Mouse (Mus musculus): ENCODE measurements around the gene Abcb4. TPM values are rescaled to one million over a fixed set of nuclear protein-coding genes. Genes with fewer than 3 reads are reported as not detected.
"Not testable (repeated sequence)": the region's sequence is repeated elsewhere in the genome, so short reads cannot be mapped to it uniquely, and the experiment has no call there.

The Abcb4 gene
- polyA plus RNA-seq, 1 experiment from 2014 or later, result 26.7 TPM

DNA sequence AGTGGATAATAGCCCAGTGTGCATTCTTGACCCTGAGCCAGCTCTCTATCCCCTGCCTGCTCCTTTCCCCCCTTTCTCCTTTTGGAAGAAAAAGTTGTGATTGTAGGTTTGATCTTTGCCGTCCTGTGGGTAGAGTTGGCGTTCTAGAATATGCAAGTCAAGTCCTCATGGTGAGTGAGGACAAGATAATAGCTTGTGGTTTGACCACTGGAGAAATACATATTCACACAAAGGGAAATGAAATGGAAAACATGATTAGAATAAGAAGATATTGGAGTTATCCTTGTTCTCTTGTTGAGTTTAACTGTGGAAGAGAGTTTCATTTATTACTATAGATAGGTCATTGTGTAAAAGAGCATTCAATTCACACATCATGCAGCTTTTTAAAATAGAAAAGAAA lies 22.9 kb downstream of the Abcb4 start:
- Histone ChIP-seq H3K9ac (no peak overlapping the region), H3K27me3 (no peaks in the 10 kb centered on the region), H3K4me2 (no peak overlapping the region), H3K36me3 (peaks cover 68% of the 10 kb centered on the region), H3K9me3 (replicated peaks) (no peaks in the 10 kb centered on the region), H3K27ac (no peak overlapping the region), H3K4me1 (replicated peaks) (0 out of 2 replicates have a peak, but pooled peaks cover 2% of the 10 kb centered on the region), H3K4me3 (replicated peaks) (no peak overlapping the region)
- DNase-seq (no peak), ATAC-seq (ENCODE audit: low read depth) (no peak)
- WGBS (ENCODE audit: insufficient replicate concordance), result 27% methylated on average over 2 of the region's 2 CpGs

DNA sequence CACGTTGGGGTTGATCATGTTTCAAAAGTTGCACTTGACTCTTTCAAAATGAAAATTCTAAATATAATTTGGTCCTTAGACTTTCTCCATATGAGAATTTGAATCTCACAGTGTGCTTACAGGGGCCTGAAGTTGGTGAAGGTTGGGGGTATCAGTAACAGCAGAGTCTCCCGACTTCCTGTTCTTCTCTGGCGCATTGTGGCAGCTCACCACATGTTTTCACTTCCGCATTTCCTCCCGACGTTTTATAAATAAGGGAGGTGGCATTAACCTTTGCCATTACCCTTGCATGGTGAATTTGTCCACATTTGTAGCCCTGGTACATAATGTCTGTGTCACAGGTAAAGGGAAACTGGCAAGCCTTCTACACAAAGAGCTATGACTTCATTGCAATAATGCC lies 23.6 kb downstream of the Abcb4 start:
- no peak for DNase-seq
- WGBS (ENCODE audit: insufficient replicate concordance), result 23% methylated on average over 6 of the region's 6 CpGs
- H3K27me3 ChIP-seq, result no peaks in the 10 kb centered on the region
- 0 out of 2 replicates have a peak, but pooled peaks cover 2% of the 10 kb centered on the region for H3K4me1 ChIP-seq (replicated peaks)
- no peak overlapping the region for H3K4me3 ChIP-seq (replicated peaks)
- no peak overlapping the region for H3K4me2 ChIP-seq
- H3K36me3 ChIP-seq, result peaks cover 67% of the 10 kb centered on the region
- ATAC-seq (ENCODE audit: low read depth), result no peak
- no peaks in the 10 kb centered on the region for H3K9me3 ChIP-seq (replicated peaks)
- H3K27ac ChIP-seq, result no peak overlapping the region
- no peak overlapping the region for H3K9ac ChIP-seq

DNA sequence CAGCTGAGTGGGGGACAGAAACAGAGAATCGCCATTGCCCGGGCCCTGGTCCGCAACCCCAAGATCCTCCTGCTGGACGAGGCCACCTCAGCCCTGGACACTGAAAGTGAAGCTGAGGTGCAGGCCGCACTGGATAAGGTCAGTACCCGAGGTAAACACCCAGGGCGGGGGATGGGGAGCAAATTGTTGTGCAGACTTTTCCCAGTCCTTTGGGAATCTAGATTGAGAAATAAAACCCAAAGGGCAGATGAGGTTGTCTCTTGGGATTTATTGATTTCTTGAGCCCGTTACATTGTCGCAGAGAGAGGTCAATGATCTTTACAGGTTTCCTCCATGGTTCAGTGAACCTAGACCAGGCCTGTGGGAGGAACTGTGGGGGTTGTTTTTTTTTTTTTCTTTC lies 34.9 kb downstream of the Abcb4 start:
- DNase-seq (no peak), ATAC-seq (ENCODE audit: low read depth) (peak; percentile 26; the same call in 1 of the 2 replicates)
- no peaks in the 10 kb centered on the region for H3K27me3 ChIP-seq
- H3K27ac ChIP-seq, result no peak overlapping the region
- no peak overlapping the region for H3K4me2 ChIP-seq
- H3K4me1 ChIP-seq (replicated peaks), result no peaks in the 10 kb centered on the region
- peaks cover 74% of the 10 kb centered on the region for H3K36me3 ChIP-seq
- H3K9me3 ChIP-seq (replicated peaks), result no peaks in the 10 kb centered on the region
- no peak overlapping the region for H3K9ac ChIP-seq
- WGBS (ENCODE audit: insufficient replicate concordance), result 87% methylated on average over 9 of the region's 9 CpGs
- H3K4me3 ChIP-seq (replicated peaks), result no peak overlapping the region

DNA sequence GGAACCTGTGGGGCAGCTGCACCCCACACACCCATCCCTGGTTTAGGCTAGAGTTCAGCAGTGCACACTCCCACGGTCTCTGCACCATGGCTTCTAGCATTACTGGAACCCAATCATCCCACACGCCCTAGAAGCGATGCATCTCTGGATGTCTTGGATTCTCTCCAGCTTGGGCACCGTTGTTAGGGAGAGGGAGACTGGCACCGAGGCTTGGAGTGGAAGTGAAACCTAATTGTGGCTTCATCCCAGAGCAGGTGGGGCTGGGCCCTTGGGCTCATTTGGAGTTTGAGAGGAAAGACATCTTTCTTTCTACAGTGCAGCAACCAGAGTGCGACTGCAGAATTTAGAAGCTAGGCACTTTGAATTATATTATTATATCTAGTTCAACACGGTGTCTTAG lies 44.4 kb downstream of the Abcb4 start:
- no peaks in the 10 kb centered on the region for H3K4me1 ChIP-seq (replicated peaks)
- H3K9me3 ChIP-seq (replicated peaks), result no peaks in the 10 kb centered on the region
- no peaks in the 10 kb centered on the region for H3K27me3 ChIP-seq
- H3K4me2 ChIP-seq, result no peak overlapping the region
- H3K4me3 ChIP-seq (replicated peaks), result no peak overlapping the region
- WGBS (ENCODE audit: insufficient replicate concordance), result 82% methylated on average over 7 of the region's 7 CpGs
- peaks cover 85% of the 10 kb centered on the region for H3K36me3 ChIP-seq
- DNase-seq (no peak), ATAC-seq (ENCODE audit: low read depth) (no peak; the same call in 1 of the 2 replicates)
- no peak overlapping the region for H3K27ac ChIP-seq
- H3K9ac ChIP-seq, result no peak overlapping the region

DNA sequence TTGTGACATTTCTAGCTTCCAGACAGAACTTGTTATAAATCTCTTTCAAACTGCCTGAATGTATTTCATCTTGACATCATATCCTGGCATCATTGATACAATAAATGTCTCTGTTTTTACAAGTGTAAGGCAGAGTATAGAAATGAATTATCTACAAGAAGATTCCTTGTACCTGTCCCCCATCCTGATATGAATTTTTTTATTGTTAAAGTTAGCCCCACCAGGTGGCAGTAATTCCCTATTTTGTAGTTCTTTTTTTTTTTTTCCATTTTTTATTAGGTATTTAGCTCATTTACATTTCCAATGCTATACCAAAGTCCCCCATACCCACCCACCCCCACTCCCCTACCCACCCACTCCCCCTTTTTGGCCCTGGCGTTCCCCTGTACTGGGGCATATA lies 47.7 kb downstream of the Abcb4 start:
- H3K4me1 ChIP-seq (replicated peaks); H3K9ac ChIP-seq; H3K4me2 ChIP-seq; H3K4me3 ChIP-seq (replicated peaks); DNase-seq; H3K9me3 ChIP-seq (replicated peaks); H3K27ac ChIP-seq; H3K27me3 ChIP-seq; ATAC-seq (ENCODE audit: low read depth): not testable (repeated sequence)
- no CpG with 5 or more reads among the region's 1 CpGs for WGBS (ENCODE audit: insufficient replicate concordance)
- peaks cover 74% of the 10 kb centered on the region for H3K36me3 ChIP-seq

DNA sequence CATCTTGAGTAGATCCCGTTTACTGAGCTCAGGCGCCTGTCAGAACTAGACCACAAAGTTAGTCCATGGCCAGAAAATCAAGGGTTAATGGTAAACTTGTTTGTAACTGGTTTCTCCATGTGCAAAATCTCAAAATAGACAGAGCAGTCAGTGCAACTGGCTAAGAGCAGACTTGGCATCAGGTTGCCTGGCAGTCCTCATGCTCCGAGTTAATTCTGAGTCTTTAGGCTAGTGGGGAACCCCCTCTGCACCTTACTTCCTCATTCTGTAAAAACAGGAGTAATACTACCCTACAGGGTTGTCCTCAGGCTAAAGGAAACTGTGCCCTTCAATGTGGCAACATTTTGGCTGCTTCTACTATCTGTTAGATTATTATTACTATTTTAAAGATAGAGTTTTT lies 50.3 kb downstream of the Abcb4 start:
- no peak for ATAC-seq (ENCODE audit: low read depth)
- H3K4me3 ChIP-seq (replicated peaks), result no peak overlapping the region
- H3K27me3 ChIP-seq, result no peaks in the 10 kb centered on the region
- no peak overlapping the region for H3K27ac ChIP-seq
- DNase-seq, result no peak
- no peak overlapping the region for H3K9ac ChIP-seq
- no peak overlapping the region for H3K4me2 ChIP-seq
- no peaks in the 10 kb centered on the region for H3K9me3 ChIP-seq (replicated peaks)
- peaks cover 65% of the 10 kb centered on the region for H3K36me3 ChIP-seq
- WGBS (ENCODE audit: insufficient replicate concordance), result 60% methylated on average over 3 of the region's 3 CpGs
- H3K4me1 ChIP-seq (replicated peaks), result no peaks in the 10 kb centered on the region

DNA sequence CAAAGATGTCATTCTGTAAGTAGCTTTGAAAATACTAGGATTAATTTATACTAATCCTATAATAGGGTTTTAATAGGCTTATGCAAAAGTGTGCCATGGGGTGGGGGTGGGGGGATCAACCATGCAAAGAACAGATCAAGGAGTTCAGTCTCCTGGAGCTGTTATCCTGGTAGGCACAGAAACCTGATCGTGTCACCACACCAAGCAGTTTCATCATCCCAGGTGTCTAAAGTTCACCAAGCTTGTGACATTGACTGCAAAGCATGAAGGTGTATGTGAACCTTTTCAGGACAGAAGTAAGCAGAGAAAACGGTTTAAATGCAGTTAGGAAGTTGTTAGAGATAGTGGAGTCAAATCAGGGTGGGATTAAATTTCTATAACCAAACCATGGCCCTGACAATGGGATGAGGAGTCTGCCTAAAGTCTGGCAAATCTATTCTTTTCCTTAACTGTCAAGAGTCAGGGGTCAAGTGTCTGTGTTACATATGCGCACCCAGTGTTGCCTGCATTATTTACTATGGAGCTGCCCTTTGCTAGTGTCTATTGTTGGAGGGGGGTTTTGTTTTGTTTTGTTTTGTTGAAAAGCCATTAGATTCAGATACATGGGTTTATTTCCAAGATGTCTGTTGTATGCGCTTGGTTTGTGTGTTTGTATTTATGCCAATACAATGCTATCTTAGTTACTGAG lies 54.0 kb downstream of the Abcb4 start:
- H3K36me3 ChIP-seq, result peaks cover 66% of the 10 kb centered on the region
- no peak overlapping the region for H3K27ac ChIP-seq
- DNase-seq (no peak), ATAC-seq (ENCODE audit: low read depth) (no peak)
- no peaks in the 10 kb centered on the region for H3K27me3 ChIP-seq
- no peak overlapping the region for H3K4me2 ChIP-seq
- no peaks in the 10 kb centered on the region for H3K9me3 ChIP-seq (replicated peaks)
- WGBS (ENCODE audit: insufficient replicate concordance), result 79% methylated on average over 4 of the region's 4 CpGs
- H3K9ac ChIP-seq, result no peak overlapping the region
- H3K4me3 ChIP-seq (replicated peaks), result no peak overlapping the region
- H3K4me1 ChIP-seq (replicated peaks), result no peaks in the 10 kb centered on the region

DNA sequence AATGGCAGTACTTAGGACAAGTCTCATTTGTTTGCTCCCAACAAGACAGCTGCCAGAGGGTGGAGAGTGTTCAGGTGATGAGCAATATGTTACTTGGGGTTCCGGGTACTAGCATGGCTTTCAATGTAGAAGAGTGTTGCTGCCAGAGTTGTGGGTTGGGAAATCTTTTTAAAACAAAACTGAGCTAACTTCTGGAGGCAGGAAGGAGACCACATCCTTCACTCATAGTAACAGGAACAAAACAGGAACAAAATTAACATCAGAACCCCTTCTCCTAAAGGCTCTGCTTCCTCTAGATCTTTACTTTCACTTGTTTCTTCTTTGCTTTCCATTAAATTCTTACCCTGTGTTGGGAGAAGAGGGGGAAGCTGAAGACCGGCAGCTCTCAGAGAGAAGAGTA lies 60.1 kb downstream of the Abcb4 start:
- H3K9me3 ChIP-seq (replicated peaks), result no peaks in the 10 kb centered on the region
- peaks cover 82% of the 10 kb centered on the region for H3K36me3 ChIP-seq
- no peaks in the 10 kb centered on the region for H3K27me3 ChIP-seq
- no peak overlapping the region for H3K4me3 ChIP-seq (replicated peaks)
- no peak overlapping the region for H3K27ac ChIP-seq
- no peaks in the 10 kb centered on the region for H3K4me1 ChIP-seq (replicated peaks)
- H3K4me2 ChIP-seq, result no peak overlapping the region
- ATAC-seq (ENCODE audit: low read depth) (no peak), DNase-seq (no peak)
- 58% methylated on average over 2 of the region's 2 CpGs for WGBS (ENCODE audit: insufficient replicate concordance)
- H3K9ac ChIP-seq, result no peak overlapping the region

DNA sequence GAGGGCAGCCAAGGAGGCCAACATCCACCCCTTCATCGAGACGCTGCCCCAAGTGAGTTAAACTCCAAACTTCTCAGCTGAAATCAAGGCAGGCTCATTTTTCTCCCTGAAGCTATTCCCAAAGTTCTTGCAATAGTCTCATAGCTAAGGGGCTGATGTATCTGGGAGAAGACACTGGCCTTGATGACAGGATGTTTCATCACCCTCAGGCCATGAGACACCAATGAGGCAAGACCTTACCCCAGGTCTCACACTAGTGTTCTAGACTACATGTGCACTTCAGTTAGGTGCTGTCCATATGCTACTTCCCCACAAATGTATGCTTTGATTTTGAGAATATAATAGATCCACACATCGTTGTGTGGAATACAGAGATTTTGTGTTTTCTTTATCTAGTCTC lies 62.0 kb downstream of the Abcb4 start:
- DNase-seq, result no peak
- H3K27ac ChIP-seq, result no peak overlapping the region
- peaks cover 85% of the 10 kb centered on the region for H3K36me3 ChIP-seq
- no peak overlapping the region for H3K9ac ChIP-seq
- H3K4me1 ChIP-seq (replicated peaks), result no peaks in the 10 kb centered on the region
- H3K27me3 ChIP-seq, result no peaks in the 10 kb centered on the region
- no peak for ATAC-seq (ENCODE audit: low read depth)
- WGBS (ENCODE audit: insufficient replicate concordance), result 91% methylated on average over 3 of the region's 3 CpGs
- no peak overlapping the region for H3K4me3 ChIP-seq (replicated peaks)
- no peak overlapping the region for H3K4me2 ChIP-seq
- no peaks in the 10 kb centered on the region for H3K9me3 ChIP-seq (replicated peaks)

DNA sequence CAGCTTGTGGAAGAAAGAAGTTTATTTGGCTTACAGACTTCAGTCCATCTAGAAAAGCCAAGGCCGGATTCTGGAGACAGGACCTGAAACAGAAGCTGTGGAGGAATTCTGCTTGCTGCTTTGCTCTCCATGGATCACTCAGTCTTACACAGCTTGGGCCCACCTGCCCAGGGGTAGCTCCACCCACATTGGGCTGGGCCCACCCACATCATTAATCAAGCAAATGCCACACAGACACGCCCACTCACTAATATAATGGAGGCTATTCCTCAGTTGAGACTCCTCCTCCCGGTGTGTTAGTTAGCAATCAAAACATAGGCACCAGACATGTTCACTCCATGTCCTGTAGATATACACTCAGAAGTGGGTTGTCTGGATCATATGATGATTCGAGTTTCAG lies 67.0 kb downstream of the Abcb4 start:
- H3K27me3 ChIP-seq, result no peaks in the 10 kb centered on the region
- H3K4me3 ChIP-seq (replicated peaks), result no peak overlapping the region
- 80% methylated on average over 4 of the region's 4 CpGs for WGBS (ENCODE audit: insufficient replicate concordance)
- no peak overlapping the region for H3K4me2 ChIP-seq
- no peaks in the 10 kb centered on the region for H3K9me3 ChIP-seq (replicated peaks)
- ATAC-seq (ENCODE audit: low read depth) (peak; percentile 68), DNase-seq (no peak)
- no peak overlapping the region for H3K27ac ChIP-seq
- H3K4me1 ChIP-seq (replicated peaks), result no peaks in the 10 kb centered on the region
- H3K36me3 ChIP-seq, result peaks cover 59% of the 10 kb centered on the region
- no peak overlapping the region for H3K9ac ChIP-seq

DNA sequence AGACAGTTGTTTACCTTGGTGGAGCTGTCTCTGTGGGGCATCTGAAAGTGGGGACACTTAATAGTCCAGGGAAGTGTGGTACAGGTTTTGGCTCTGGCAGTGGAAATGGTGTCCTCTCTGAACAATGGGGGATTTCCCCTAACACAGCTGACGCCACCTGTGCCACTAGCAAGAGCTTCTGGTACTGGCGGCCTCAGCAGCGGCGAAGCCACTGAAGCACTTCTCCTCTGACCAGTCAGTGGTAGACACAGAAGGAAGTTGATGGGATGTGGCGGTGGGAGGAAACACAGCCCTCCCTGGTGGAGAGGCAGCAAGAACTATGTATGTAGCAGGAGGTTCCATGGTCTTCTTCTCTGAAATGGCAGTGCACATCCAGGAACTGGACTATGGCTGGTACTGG lies 71.0 kb downstream of the Abcb4 start:
- Histone ChIP-seq H3K36me3 (peaks cover 56% of the 10 kb centered on the region), H3K27me3 (no peaks in the 10 kb centered on the region), H3K9ac (no peak overlapping the region), H3K4me2 (no peak overlapping the region), H3K9me3 (replicated peaks) (no peaks in the 10 kb centered on the region), H3K27ac (no peak overlapping the region), H3K4me3 (replicated peaks) (no peak overlapping the region), H3K4me1 (replicated peaks) (no peaks in the 10 kb centered on the region)
- no peak for DNase-seq
- ATAC-seq (ENCODE audit: low read depth), result no peak
- 89% methylated on average over 5 of the region's 5 CpGs for WGBS (ENCODE audit: insufficient replicate concordance)

DNA sequence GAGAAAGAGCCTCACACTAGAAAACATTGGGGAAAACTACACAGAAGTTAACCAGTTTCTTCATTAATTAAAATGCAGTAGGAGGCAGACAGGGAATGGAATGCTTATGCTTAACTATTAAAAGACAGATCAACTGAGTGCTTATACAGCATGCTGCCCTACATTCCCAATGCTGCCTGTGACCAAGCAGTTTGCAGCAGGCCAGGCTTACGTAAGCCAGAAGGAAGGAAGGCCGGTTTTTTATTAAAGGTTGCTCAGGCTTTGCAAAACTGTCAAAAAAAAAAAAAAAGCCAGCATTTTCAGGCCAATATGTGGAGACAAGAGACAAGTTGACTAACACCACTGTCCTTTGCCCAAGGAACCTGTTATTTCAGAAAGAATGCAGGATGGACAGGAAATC lies 77.2 kb downstream of the Abcb4 start:
- Histone ChIP-seq H3K4me1 (replicated peaks) (no peaks in the 10 kb centered on the region), H3K9ac (no peak overlapping the region), H3K36me3 (peaks cover 57% of the 10 kb centered on the region), H3K9me3 (replicated peaks) (no peaks in the 10 kb centered on the region), H3K4me2 (no peak overlapping the region), H3K27me3 (no peaks in the 10 kb centered on the region), H3K27ac (no peak overlapping the region), H3K4me3 (replicated peaks) (no peak overlapping the region)
- no peak for ATAC-seq (ENCODE audit: low read depth)
- no peak for DNase-seq
- 85% methylated on average over 2 of the region's 2 CpGs for WGBS (ENCODE audit: insufficient replicate concordance)
